In the genomic region with DNA sequence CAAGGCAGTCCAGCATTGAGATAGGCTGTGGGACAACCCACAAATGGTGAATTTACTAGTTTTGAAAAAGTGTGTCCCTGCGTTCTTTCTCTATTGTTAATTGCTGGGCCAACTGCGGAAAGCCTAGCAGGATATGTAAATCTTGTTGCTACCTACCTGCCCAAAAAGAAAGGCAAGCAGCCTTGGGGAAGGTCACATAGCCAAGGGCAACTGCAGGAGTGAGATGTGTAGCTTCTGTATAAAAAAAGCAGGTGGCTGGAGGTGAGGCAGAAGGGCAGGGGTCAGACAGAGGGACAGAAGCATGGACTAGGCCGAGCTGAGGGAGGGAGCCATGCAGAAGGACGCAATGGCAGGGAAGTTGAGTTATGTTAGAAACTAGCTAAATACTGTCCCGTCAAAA, we compare ENCODE assay signal across 21 mouse cellular contexts. TPM values are rescaled to one million over a fixed set of nuclear protein-coding genes. Genes with fewer than 3 reads are reported as not detected.
DNase-seq lines count a peak whose midpoint lies in the region; TF ChIP-seq lines count a peak whose summit lies in the region.
"Had no signal": no experiment of that assay in that cellular context is flagged by ENCODE, and none has a peak within 500 bp of the region (broad histone marks: within the 10 kb centered on the region; RNA-seq: fewer than 3 reads in every experiment).

No protein-coding gene starts in this region.

- TF ChIP-seq CTCF in ES-Bruce4 (IDR thresholded peaks at IDR 0.05; ENCODE audit: low read depth, low read length): no peak

- H3K9ac ChIP-seq in ES-Bruce4 (ENCODE audit: low read depth, poor library complexity, severe bottlenecking) (no peak overlapping the region), ES-E14 (ENCODE audit: insufficient read depth, low read depth, low read length, poor library complexity, severe bottlenecking) (peak overlapping the region; percentile 44; the same call in 1 of the 2 replicates)
- H3K9ac ChIP-seq: embryonic facial prominence, embryonic 13.5 days; embryonic facial prominence, embryonic 15.5 days; forebrain, embryonic 12.5 days had no signal

- no peaks in the 10 kb centered on the region for H3K27me3 ChIP-seq in ES-Bruce4 (ENCODE audit: control insufficient read depth, insufficient read depth, low read length, poor library complexity, severe bottlenecking)
- H3K27me3 ChIP-seq: embryonic facial prominence, embryonic 13.5 days; embryonic facial prominence, embryonic 15.5 days; forebrain, embryonic 12.5 days had no signal

- H3K9me3 ChIP-seq in ES-Bruce4 (replicated peaks; ENCODE audit: control insufficient read depth, insufficient read depth, low read length, poor library complexity, severe bottlenecking) (no peaks in the 10 kb centered on the region; the same call in 1 of the 2 replicates), ES-E14 (ENCODE audit: control insufficient read depth, insufficient read depth, low read depth, low read length) (no peaks in the 10 kb centered on the region)
- H3K9me3 ChIP-seq: embryonic facial prominence, embryonic 13.5 days; embryonic facial prominence, embryonic 15.5 days had no signal

- H3K36me3 ChIP-seq in ES-Bruce4 (ENCODE audit: control insufficient read depth, insufficient read depth, low read length, poor library complexity, severe bottlenecking) (0 out of 2 replicates have a peak, but pooled peaks cover 2% of the 10 kb centered on the region), ES-E14 (ENCODE audit: control insufficient read depth, insufficient read depth, low read length, poor library complexity, severe bottlenecking) (peaks cover 2% of the 10 kb centered on the region; the same call in 1 of the 2 replicates)

- peak; percentile 33 for DNase-seq in ES-E14 (ENCODE audit: low read depth, low spot score)
- peak; percentile 45 for DNase-seq in ZHBTc4 (ENCODE audit: low read depth, low spot score)
- no peak for DNase-seq in thymus, postnatal 10 days (ENCODE audit: low spot score in 2 of 2)
- DNase-seq in heart, adult 8-10 months (ENCODE audit: low spot score): no peak
- no peak for DNase-seq in ovary, postnatal 36 days (ENCODE audit: low spot score)
- DNase-seq: adrenal gland, adult 2 months; adrenal gland, postnatal 10 days; adrenal gland, postnatal 25 days; cerebellum, adult 11 months; cerebellum, adult 18-20 months; cerebellum, adult 8-10 months; cerebellum, adult 9-11 months; cerebellum, postnatal 14 days; cerebellum, postnatal 36 days; embryo, embryonic 11 days had no signal

- peak overlapping the region; percentile 87 for H3K27ac ChIP-seq in ES-Bruce4 (ENCODE audit: insufficient read depth, low read length)
- peak overlapping the region; percentile 94 for H3K27ac ChIP-seq in ES-E14 (ENCODE audit: insufficient read depth, low read depth, low read length, poor library complexity, severe bottlenecking)
- H3K27ac ChIP-seq: embryonic facial prominence, embryonic 13.5 days; embryonic facial prominence, embryonic 15.5 days; forebrain, embryonic 10.5 days; forebrain, embryonic 12.5 days had no signal

- in situ Hi-C loops in ES-E14 (cut with MboI; ENCODE audit: low sequenced_read_pairs in 2 of 2, unreplicated experiment in 2 of 2): no loop called here

- no peak for TF ChIP-seq POLR2A in ES-Bruce4 (IDR thresholded peaks at IDR 0.05; ENCODE audit: insufficient read depth, low read length)

- H3K4me1 ChIP-seq in ES-Bruce4 (ENCODE audit: control insufficient read depth, insufficient read depth, low read length) (peaks cover 8% of the 10 kb centered on the region), ES-E14 (ENCODE audit: control insufficient read depth in 2 of 2, insufficient read depth in 2 of 2, low read length in 2 of 2, poor library complexity in 1 of 2) (peaks cover 12 to 17% of the 10 kb centered on the region in 2 experiments)
- H3K4me1 ChIP-seq: embryonic facial prominence, embryonic 13.5 days; embryonic facial prominence, embryonic 15.5 days; forebrain, embryonic 10.5 days; forebrain, embryonic 12.5 days had no signal

- H3K4me3 ChIP-seq in ES-Bruce4 (ENCODE audit: low read depth, low read length): no peak overlapping the region
- H3K4me3 ChIP-seq in ES-E14 (ENCODE audit: insufficient read depth in 1 of 2, low read depth in 1 of 2, low read length in 2 of 2, poor library complexity in 1 of 2, severe bottlenecking in 1 of 2): no peak overlapping the region
- H3K4me3 ChIP-seq: embryonic facial prominence, embryonic 13.5 days; embryonic facial prominence, embryonic 15.5 days; erythroblast, embryonic 14.5 days; forebrain, embryonic 10.5 days; forebrain, embryonic 12.5 days had no signal

- peak; percentile 99 for TF ChIP-seq EP300 in ES-Bruce4 (IDR thresholded peaks at IDR 0.05; ENCODE audit: insufficient read depth, low read depth, low read length)

TF ChIP-seq in ES-E14, 5 proteins besides CTCF, POLR2A, EP300 and RAD21:
- no peak for TF ChIP-seq CHD2 (IDR thresholded peaks at IDR 0.05; ENCODE audit: low read depth, low read length)
- no peak for TF ChIP-seq ZNF384 (IDR thresholded peaks at IDR 0.05; ENCODE audit: low read depth, low read length)
- no peak for TF ChIP-seq HCFC1 (IDR thresholded peaks at IDR 0.05; ENCODE audit: borderline replicate concordance, insufficient read depth, low read length)
- TF ChIP-seq MAFK (IDR thresholded peaks at IDR 0.05; ENCODE audit: insufficient read depth, low read depth, low read length): no peak
- no peak for TF ChIP-seq ZC3H11A (IDR thresholded peaks at IDR 0.05; ENCODE audit: borderline replicate concordance, low read depth, low read length)

RNA-seq across cellular contexts. Expression of gene Parp12, which starts 14.4 kb away (rescaled TPM):
- polyA plus RNA-seq in ES-Bruce4 (2011; ENCODE audit: insufficient read depth, insufficient read length, low read depth, missing spikeins): 9.7 and 10.7 TPM in 2 replicates
- total RNA-seq in ES-E14 (2012; rRNA removed): 8.9 and 9.5 TPM in 2 replicates
- total RNA-seq in heart, adult 8-10 months (2022): 10 to 100 TPM in 3 of 4 experiments, 1 to 10 TPM in 1; 9.2 to 11.9 (median 10.8) TPM
- polyA plus RNA-seq: erythroblast, embryonic 14.5 days had no signal

Comparison
In these comparisons a context has a peak if more than half of its experiments do, and no peak if none do; other contexts are left out.
1. DNase-seq: peak in ES-E14 (single experiment) and ZHBTc4 (single experiment); none in thymus, postnatal 10 days (0 of 2), heart, adult 8-10 months (single experiment) and ovary, postnatal 36 days (single experiment).